Mouse (Mus musculus) hindbrain, embryonic 16.5 days (tissue): Measurements from ENCODE around the gene Mgst2. TPM values are rescaled to one million over a fixed set of nuclear protein-coding genes. Genes with fewer than 3 reads are reported as not detected.

Experiments
- ATAC-seq: fragments of 200-750 bp; cut with Nextera tagmentation; 2 replicates; pipeline ENCODE4 v1.8.0; 2017; ENCODE audit warnings: moderate TSS enrichment, moderate library complexity
- H3K27ac ChIP-seq: fragments of 300-500 bp; sonication (generic); 2 replicates; pipeline ENCODE4 v1.5.1; 2014; ENCODE audit warnings: low read depth, mild to moderate bottlenecking, control low read depth, low read length, moderate library complexity
- H3K27me3 ChIP-seq: fragments of 300-500 bp; sonication (generic); replicated peaks from 2 replicates; pipeline ENCODE4 v1.6.1; 2014; ENCODE audit warnings: low read length; ENCODE audit not compliant: control insufficient read depth, insufficient read depth
- H3K36me3 ChIP-seq: fragments of 300-500 bp; sonication (generic); 2 replicates; pipeline ENCODE4 v1.6.1; 2014; ENCODE audit warnings: mild to moderate bottlenecking, low read length, moderate library complexity, mixed read lengths; ENCODE audit not compliant: control insufficient read depth, insufficient read depth
- H3K4me1 ChIP-seq: fragments of 300-500 bp; sonication (generic); 2 replicates; pipeline ENCODE4 v1.6.1; 2014; ENCODE audit warnings: low read depth, low read length; ENCODE audit not compliant: control insufficient read depth, insufficient read depth
- H3K4me2 ChIP-seq: fragments of 300-500 bp; sonication (generic); 2 replicates; pipeline ENCODE4 v1.6.1; 2014; ENCODE audit warnings: mild to moderate bottlenecking, low read length, control low read depth, moderate library complexity
- H3K4me3 ChIP-seq: fragments of 300-500 bp; sonication (generic); 2 replicates; pipeline ENCODE4 v1.5.1; 2014; ENCODE audit warnings: mild to moderate bottlenecking, low read length, control low read depth, moderate library complexity
- H3K9ac ChIP-seq: fragments of 300-500 bp; sonication (generic); 2 replicates; pipeline ENCODE4 v1.6.1; 2014; ENCODE audit warnings: low read depth, mild to moderate bottlenecking, control low read depth, low read length, moderate library complexity
- H3K9me3 ChIP-seq: fragments of 300-500 bp; sonication (generic); 2 replicates; pipeline ENCODE4 v1.6.1; 2014; ENCODE audit warnings: mild to moderate bottlenecking, low read length, moderate library complexity; ENCODE audit not compliant: control insufficient read depth
- WGBS: fragments of 180-500 bp; shearing (Covaris S2); extraction: QIAGEN DNeasy Blood & Tissue Kit; methylation state at CpG from one replicate; pipeline ENCODE4 v1.1.7; 2014; 5-methylcytosine and 5-hydroxymethylcytosine counted together
- polyA plus RNA-seq: library from polyadenylated mRNA; unstranded; fragments of >200 nt; fragmentation: Nextera tagmentation; extraction: Ambion mirVana; gene quantifications from 2 replicates; pipeline ENCODE4 v1.2.1, GENCODE M21; 2015

Gene Mgst2
- polyA plus RNA-seq, 1 experiment from 2014 or later = 0.33 TPM

DNA sequence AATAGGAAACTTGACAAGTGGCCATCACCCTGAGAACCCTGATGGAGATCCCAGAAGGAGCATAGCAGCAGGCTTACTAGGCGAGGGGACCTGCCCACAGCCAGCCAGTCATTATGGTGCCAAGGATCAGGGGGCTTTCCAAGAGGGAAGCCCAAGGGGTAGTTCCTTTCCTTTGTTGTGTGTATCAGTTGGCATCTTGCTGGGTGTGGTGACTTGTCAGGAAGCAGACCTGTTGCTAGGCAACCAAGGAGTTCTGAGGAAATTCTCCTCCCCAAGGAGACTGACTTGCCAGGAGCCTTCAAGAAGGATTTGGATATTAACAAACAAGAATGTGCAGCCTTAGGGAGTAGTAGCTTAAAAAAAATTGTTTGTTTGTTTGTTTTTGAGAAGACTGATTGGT lies 25.7 kb upstream of the Mgst2 start:
- H3K9me3 ChIP-seq = peaks cover 7% of the 10 kb centered on the region; the same call in 1 of the 2 replicates
- ATAC-seq = peak; percentile 50; the same call in 1 of the 2 replicates
- H3K9ac ChIP-seq = no peak overlapping the region
- H3K27ac ChIP-seq = no peak overlapping the region
- peaks cover 2% of the 10 kb centered on the region; the same call in 1 of the 2 replicates for H3K4me1 ChIP-seq
- no peak overlapping the region for H3K4me2 ChIP-seq
- H3K36me3 ChIP-seq = no peaks in the 10 kb centered on the region
- 54% methylated on average over 1 of the region's 1 CpGs for WGBS
- H3K27me3 ChIP-seq = no peaks in the 10 kb centered on the region
- no peak overlapping the region for H3K4me3 ChIP-seq

DNA sequence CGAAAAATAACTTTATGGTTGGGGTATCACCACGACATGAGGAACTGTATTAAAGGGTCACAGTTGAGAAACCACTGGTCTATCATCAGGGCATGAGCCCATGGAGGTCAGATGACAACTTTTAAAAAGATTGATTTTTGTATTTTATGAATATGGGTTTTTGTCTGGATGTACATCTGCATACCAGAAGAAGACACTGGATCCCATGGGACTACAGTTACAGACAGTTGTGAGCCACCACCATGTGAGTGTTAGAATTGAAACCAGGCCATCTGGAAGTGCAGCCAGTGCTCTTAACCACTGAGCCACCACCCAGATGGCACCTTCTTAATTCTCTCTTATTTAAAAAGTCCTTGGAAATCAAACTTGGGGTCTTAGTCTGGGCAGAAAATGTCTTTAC lies 24.2 kb upstream of the Mgst2 start:
- no peak for ATAC-seq
- Histone ChIP-seq H3K27ac (no peak overlapping the region), H3K4me3 (no peak overlapping the region), H3K9me3 (peaks cover 7% of the 10 kb centered on the region; the same call in 1 of the 2 replicates), H3K4me1 (peaks cover 2% of the 10 kb centered on the region; the same call in 1 of the 2 replicates), H3K4me2 (no peak overlapping the region), H3K27me3 (no peaks in the 10 kb centered on the region), H3K36me3 (no peaks in the 10 kb centered on the region), H3K9ac (no peak overlapping the region)
- WGBS = 87% methylated on average over 2 of the region's 2 CpGs

DNA sequence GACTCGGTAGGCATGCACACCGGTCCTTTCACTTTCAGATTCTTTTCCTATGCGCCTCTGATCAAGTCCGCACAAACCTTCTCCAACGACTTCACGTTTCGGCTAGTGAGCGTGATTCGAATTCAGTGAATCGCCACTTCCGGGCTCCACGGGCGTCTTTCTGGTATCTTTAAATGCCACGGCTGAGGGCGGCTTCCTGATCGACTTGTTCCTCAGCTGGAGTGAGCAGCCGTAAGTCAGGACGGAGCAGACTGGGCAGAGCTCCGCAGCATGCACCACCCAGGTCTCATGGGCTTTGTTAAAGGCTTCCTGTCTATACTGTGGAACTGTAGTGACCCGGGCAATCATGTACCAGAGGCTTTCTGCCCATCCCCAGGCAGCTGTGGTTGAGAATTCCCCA lies 23.5 kb upstream of the Mgst2 start:
- Histone ChIP-seq H3K36me3 (no peaks in the 10 kb centered on the region), H3K9ac (no peak overlapping the region), H3K4me2 (no peak overlapping the region), H3K27me3 (no peaks in the 10 kb centered on the region), H3K9me3 (peaks cover under 1% of the 10 kb centered on the region; the same call in 1 of the 2 replicates), H3K4me3 (no peak overlapping the region), H3K27ac (no peak overlapping the region), H3K4me1 (peaks cover 2% of the 10 kb centered on the region; the same call in 1 of the 2 replicates)
- WGBS = 88% methylated on average over 20 of the region's 20 CpGs
- ATAC-seq = no peak

DNA sequence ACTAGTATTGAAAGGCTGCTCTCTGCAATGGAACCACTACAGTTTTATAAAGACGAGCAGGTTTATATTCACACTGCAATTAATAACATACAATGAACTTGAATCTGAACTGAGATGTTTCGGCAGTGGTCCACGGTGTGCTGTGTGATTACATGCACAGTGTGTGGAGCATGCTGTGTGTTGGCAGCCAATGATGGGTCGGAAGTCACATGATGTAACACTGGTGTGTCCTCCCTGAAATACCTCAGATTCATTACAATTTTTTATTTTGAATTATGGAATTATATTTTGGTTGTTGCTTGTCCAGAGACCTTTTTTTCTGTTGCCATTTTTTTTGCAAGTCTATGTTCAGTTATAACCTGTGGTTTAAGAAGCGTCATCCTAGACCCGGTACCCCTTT lies 22.8 kb upstream of the Mgst2 start:
- H3K27me3 ChIP-seq = no peaks in the 10 kb centered on the region
- no peaks in the 10 kb centered on the region for H3K9me3 ChIP-seq
- no peak for ATAC-seq
- no peak overlapping the region for H3K9ac ChIP-seq
- H3K36me3 ChIP-seq = no peaks in the 10 kb centered on the region
- no peak overlapping the region for H3K4me3 ChIP-seq
- H3K27ac ChIP-seq = no peak overlapping the region
- peaks cover 2% of the 10 kb centered on the region; the same call in 1 of the 2 replicates for H3K4me1 ChIP-seq
- 91% methylated on average over 6 of the region's 6 CpGs for whole genome bisulfite sequencing
- H3K4me2 ChIP-seq = no peak overlapping the region

DNA sequence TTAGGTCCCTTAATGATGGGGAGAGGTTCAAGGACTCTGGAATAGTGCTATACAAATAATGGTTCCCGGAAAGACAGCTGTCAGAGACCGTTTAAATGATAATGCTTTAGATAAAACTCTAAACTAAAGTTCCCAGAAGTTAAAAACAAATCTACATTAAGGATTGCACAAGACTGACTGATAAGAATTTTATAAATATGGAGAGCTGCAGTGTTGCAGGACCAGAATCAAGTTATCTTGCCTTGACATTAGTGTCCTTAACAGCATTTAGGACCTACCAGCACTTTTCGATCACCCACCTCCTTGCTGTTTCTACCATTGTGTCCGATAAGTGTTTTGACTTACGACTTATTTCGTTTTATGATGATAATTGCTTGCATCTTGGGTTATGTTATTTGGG lies 21.9 kb upstream of the Mgst2 start:
- Histone ChIP-seq H3K9ac (no peak overlapping the region), H3K4me2 (no peak overlapping the region), H3K9me3 (no peaks in the 10 kb centered on the region), H3K4me3 (no peak overlapping the region), H3K36me3 (no peaks in the 10 kb centered on the region), H3K27ac (no peak overlapping the region), H3K27me3 (no peaks in the 10 kb centered on the region), H3K4me1 (peaks cover 2% of the 10 kb centered on the region; the same call in 1 of the 2 replicates)
- ATAC-seq = no peak
- 92% methylated on average over 6 of the region's 6 CpGs for WGBS

DNA sequence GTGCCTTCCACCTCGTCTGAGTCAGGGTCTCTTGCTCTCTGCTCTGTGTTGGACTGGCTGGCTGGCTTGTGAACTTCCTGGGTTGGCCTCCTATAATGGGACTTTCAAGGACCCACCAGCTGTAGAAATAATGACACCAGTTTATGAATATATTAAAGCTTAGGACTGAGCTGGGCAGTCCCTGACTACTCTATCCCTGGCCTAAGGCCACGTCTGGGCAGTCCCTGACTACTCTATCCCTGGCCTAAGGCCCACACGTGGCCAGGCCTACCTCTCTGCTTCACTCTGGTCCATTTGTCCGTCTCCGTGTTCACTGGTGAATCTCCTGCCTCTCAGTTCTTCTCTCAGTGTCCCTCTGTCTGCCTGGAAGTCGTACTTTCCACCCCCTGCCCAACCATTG lies 14.7 kb upstream of the Mgst2 start:
- Histone ChIP-seq H3K27ac (no peak overlapping the region), H3K4me1 (peaks cover 4% of the 10 kb centered on the region), H3K9ac (no peak overlapping the region), H3K4me3 (no peak overlapping the region), H3K27me3 (no peaks in the 10 kb centered on the region), H3K36me3 (no peaks in the 10 kb centered on the region), H3K4me2 (no peak overlapping the region), H3K9me3 (no peaks in the 10 kb centered on the region)
- no peak for ATAC-seq
- WGBS = 93% methylated on average over 6 of the region's 6 CpGs

DNA sequence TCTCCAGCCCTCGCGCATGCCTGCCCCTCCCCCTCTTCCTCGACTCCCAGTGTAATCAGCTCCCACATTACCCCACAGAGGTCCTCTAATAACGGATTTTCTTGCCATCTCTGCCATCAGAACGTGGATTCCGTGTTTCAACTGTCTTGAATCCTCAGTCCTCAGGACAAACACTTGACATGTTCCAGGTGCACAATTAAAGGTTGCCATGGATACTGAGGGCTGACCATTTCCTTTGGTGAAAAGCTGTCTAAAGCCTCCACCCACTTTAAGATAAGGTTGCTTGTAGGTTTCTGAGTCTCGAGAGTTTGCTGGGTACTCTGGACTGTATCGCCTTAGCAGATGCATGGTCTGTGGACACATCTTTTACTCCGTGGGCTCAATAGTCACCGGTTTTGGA lies 13.9 kb upstream of the Mgst2 start:
- Histone ChIP-seq H3K9me3 (no peaks in the 10 kb centered on the region), H3K27ac (no peak overlapping the region), H3K9ac (no peak overlapping the region), H3K36me3 (no peaks in the 10 kb centered on the region), H3K27me3 (no peaks in the 10 kb centered on the region), H3K4me1 (peaks cover 4% of the 10 kb centered on the region), H3K4me3 (no peak overlapping the region), H3K4me2 (no peak overlapping the region)
- WGBS = 75% methylated on average over 10 of the region's 10 CpGs
- no peak for ATAC-seq

DNA sequence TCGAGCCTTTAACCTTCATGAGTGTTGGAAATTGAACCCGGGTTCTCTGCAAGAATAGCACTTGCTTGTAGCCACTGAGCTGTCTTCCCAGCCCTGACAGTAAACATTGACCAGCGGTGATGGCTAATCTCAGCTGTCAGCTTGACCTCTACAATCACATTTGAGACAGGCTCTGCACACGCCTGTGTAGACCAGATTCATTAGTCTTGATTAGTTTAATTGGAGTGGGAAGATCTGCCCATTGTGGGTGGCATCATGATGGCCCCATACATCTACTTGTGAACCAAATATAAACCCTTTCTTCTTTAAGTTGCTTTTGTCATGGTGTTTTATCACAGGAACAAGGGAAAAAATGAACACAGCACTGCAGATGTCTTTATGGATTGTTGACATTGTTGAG lies 12.8 kb upstream of the Mgst2 start:
- Histone ChIP-seq H3K27ac (no peak overlapping the region), H3K4me3 (no peak overlapping the region), H3K36me3 (no peaks in the 10 kb centered on the region), H3K9ac (no peak overlapping the region), H3K27me3 (no peaks in the 10 kb centered on the region), H3K4me1 (peaks cover 5% of the 10 kb centered on the region), H3K4me2 (no peak overlapping the region), H3K9me3 (no peaks in the 10 kb centered on the region)
- 83% methylated on average over 4 of the region's 4 CpGs for WGBS
- no peak for ATAC-seq

DNA sequence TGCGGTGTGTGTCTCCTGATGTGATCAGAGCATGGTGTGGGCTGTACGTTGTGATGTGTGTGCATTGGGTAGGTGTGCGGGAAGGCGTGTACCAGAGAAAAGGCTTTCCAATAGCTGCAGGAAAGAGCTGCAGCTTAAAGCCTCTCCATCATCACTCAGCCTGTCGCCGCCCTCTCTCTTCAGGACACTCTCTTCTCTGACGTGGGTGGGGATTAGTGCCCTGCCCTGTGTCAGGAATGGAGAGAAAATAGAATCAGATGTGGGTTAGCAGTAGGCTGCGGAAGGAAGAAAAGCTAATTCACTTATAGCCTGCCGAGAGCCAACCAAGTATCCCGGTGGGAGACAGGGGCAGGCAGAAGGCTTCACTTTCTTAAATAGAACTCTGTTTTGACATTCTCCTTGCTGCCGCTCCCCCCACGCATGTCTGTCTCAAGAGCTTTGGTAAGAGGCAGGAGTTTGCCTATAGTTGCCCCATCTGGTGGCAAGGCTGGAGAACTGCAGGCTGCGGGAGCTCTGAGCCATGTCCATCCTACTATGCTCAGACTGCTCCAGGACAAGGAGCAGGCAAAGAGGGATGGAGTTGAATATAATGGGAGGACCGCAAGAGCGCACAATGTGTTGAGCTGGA lies 12.0 kb upstream of the Mgst2 start:
- peaks cover 12% of the 10 kb centered on the region for H3K4me1 ChIP-seq
- no peaks in the 10 kb centered on the region for H3K9me3 ChIP-seq
- no peaks in the 10 kb centered on the region for H3K27me3 ChIP-seq
- no peak overlapping the region for H3K4me3 ChIP-seq
- H3K36me3 ChIP-seq = no peaks in the 10 kb centered on the region
- peak; percentile 72 for ATAC-seq
- H3K4me2 ChIP-seq = peak overlapping the region; percentile 44
- no peak overlapping the region for H3K9ac ChIP-seq
- WGBS = 36% methylated on average over 15 of the region's 15 CpGs
- no peak overlapping the region for H3K27ac ChIP-seq
